Mouse (Mus musculus) fibroblast of lung, adult 2 months (primary cell): ENCODE measurements around the gene Pitpnm2.

Experiments used
- DNase-seq: peaks from one replicate; pipeline ENCODE4 v3.0.0-alpha.2; 2011; ENCODE audit warnings: low read depth

The Pitpnm2 gene

DNA sequence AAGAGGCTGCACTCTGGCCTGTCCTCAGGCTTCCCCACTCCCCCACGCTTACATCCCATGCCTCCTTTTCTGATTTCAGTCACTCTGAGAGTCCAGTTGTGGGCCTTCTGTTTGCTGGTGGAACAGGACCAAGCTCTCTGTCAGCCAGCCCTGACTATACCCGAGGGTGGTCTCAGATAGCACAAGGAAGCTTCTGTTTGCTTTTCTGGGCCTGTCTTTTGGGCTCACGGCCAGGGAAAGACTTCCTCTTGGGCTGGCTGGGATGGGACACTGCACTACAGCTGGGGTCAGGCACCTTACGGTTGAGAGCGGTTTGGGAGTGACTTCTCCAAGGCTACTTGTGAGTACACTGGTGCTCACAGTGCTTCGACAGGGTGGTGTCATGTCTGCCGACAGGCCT lies 111.5 kb downstream of the Pitpnm2 start:
- no peak for DNase-seq

DNA sequence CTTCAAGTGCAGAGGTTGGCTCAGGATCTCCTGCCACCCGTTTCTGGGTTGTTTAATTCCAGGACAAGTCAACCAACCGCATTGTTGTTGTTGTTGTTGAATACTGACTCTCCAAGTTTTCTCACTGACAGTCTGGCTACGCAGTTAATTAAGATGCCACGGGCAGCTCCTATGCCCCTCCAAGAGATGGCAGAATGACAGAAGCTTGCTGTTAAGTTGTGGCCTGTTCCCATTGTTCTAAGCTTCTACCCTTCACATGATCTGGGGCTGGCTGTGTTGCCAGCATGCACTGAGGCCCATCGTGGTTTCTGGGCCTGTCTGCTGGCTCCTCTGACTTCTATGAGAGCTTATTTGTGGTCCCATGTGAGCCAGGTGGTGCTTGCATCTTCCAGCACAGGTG lies 115.3 kb downstream of the Pitpnm2 start:
- no peak for DNase-seq

GRCm38 (mm10) chr5:124125093-124125492 lies 124.5 kb downstream of the Pitpnm2 start:
- no peak for DNase-seq

- no peak for DNase-seq
These were observed 127.2 kb downstream of the Pitpnm2 start for GRCm38 (mm10) chr5:124122357-124122756.

DNA sequence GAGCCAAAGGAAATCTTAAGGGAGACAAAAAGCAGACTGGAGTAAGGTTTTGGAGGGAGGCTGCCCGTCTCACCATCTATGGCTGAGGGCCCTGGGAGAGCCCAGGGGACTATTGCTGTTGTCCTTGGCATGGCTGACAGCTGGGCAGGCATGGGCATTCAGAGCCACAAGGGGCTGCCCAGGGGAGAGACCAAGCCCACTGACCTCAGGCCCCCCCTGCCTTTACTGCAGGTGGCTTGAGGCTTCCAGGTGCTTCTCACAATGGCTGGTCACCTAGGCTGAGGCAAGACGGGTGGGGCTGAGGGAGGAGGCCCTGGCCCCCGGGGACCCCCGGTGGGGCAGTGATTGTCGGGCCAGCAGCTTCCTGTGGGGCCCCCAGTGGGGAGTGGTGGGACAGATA lies 130.4 kb downstream of the Pitpnm2 start:
- DNase-seq = no peak

DNA sequence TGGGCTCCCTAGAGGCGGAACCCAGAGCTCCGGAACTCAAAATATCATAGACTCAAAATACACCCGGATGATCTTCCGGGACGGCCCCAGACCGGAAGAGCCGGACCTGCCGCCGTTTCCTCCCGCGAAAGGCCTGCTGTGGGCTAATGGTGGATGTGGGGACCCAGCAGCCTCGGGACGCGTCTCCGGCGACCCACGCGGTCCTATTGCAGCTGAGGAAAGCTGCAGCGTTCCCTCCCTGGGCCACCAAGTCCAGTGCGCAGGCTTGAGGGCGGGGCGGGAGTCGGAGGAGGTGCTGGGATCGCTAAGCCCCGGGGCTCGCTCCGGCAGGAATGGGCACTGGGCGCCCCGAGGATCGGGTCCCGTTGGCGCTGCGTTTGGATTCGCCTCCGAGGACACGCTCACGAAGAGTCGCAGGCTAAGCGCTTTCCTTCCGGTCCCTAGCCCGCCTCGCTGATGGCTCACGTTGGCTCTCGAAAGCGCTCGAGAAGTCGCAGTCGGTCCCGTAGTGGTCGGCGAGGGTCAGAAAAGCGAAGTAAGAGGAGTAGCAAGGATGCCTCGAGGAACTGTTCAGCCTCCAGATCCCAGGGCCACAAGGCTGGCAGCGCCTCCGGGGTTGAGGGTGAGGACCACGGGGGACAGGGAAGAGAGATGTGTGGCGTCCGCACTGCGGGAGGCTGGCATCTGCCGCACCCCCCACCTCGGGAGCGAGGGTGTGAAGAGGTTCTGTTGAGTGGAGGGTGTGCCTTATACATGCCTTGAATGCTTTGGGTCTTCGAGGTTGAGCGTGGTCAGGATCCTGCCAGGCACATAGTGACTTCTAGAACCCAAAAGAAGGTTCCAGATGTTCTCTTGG lies 133.3 kb downstream of the Pitpnm2 start, which contains the start of gene Arl6ip4:
Gene Arl6ip4, plus strand, starts transcription at position 100 of the 856 bp plus-strand sequence.
- DNase-seq = no peak

DNA sequence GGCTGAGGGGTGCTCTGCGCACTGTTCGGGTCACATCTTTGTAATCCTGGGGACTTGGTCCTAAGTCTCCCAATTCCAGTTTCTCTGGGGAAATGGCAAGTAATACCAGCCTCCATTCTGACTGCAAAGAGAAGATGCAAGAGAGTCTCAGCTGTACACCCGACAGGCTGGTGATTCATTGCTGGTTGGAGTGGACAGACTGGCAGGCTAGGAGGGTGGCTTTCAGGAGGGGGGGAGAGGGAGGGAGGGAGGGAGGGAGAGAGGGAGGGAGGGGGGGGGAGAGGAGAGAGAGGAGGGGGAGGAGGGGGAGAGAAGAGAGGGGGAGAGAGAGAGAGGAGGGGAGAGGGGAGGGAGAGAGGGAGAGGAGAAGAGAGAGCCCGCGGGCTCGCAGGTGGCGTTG lies 134.0 kb downstream of the Pitpnm2 start:
- DNase-seq = no peak

GRCm38 (mm10) chr5:124114276-124115025 lies 135.1 kb downstream of the Pitpnm2 start:
- no peak for DNase-seq

- no peak for DNase-seq
These were observed 136.5 kb downstream of the Pitpnm2 start for GRCm38 (mm10) chr5:124113030-124113429.

- no peak for DNase-seq
These were observed 137.0 kb downstream of the Pitpnm2 start for GRCm38 (mm10) chr5:124112531-124112930.

DNA sequence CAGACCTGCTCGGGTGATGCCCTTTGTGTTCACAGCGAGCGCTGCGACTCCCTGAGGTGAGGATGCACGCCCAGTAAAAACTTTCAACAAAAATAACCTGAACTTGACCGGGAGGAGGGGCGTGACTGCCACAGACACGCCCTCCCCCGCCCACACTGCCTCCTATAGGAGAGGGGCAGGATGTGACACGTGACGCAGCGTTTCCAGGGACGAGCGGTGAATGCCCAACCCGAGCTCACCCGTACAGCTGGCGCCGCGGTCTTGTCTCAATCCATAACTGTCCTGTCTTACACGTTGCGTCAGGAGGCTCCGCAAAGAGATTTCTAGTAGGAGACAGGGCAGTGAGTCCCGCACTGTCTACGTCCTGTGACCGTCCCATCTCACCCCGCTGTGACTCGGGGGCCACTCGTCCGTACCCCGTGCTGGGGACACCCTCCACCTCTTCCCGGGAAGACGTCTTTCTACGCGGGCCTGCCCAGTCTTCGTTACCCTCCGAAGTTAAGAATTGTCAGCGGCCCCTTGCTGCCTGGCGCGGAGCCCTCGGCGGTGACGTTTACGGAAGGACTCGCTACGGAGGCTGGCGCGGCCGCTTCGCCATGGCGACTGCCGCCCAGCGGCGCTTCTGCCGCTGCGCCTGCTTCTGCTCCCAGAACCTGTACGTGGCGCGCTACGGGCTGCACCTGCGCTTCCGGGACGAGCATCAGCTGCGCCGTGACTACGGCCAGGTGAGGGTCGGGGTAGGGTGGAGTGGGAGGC lies 137.6 kb downstream of the Pitpnm2 start, which contains the start of gene Ogfod2:
Gene Ogfod2, plus strand, starts transcription at position 556 of the 756 bp plus-strand sequence.
- DNase-seq = peak; percentile 96

GRCm38 (mm10) chr5:124111077-124111741 lies 138.4 kb downstream of the Pitpnm2 start:
- DNase-seq = no peak

GRCm38 (mm10) chr5:124103552-124103951 lies 146.0 kb downstream of the Pitpnm2 start:
- no peak for DNase-seq

- DNase-seq = no peak
These were observed 146.5 kb downstream of the Pitpnm2 start for GRCm38 (mm10) chr5:124103020-124103419.

DNA sequence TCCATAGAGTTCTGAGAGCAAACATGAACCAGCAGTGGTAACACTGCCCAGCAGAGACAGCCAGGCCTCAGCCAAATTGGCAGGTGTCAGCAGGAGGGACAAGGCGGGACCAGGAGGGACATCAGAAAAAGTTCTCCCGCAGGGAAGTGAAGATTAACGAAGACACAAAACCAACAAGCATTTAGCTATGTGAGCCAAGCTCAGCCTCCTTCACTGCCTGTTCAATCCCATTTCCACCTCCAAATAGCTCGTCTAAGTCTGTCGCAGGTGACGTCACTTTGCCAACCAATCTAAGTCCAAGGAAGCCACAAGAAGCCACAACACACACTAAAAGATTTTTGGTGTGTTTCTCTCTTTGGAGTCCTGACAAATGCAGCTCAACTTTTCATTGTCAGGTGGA lies 147.2 kb downstream of the Pitpnm2 start:
- no peak for DNase-seq

- DNase-seq = no peak
These were observed 149.2 kb downstream of the Pitpnm2 start for GRCm38 (mm10) chr5:124100128-124101044.

DNA sequence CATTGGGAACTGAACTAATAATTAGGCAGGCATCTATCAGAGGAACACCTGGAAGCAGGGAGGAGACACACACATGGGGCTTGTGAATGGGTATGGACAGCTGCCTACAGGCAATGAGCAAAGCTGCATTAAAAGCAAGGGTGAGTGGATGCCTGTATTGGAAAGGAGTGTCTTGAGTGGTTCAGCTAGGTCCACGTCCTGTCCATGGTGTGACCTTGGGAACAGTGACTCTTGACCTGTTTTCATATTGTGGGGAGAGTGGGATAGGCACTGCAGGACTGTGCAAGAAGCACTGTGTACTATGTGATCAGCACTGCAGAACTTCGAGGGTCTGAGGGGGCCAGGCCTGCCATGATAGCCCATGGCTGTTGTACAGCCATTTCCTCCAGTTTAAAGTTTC lies 150.6 kb downstream of the Pitpnm2 start:
- DNase-seq = no peak

GRCm38 (mm10) chr5:124095596-124096232 lies 153.8 kb downstream of the Pitpnm2 start, which contains the start of gene Abcb9:
TSS of gene Abcb9 (minus strand) at chr5:124095798.
- DNase-seq = peak; percentile 88

DNA sequence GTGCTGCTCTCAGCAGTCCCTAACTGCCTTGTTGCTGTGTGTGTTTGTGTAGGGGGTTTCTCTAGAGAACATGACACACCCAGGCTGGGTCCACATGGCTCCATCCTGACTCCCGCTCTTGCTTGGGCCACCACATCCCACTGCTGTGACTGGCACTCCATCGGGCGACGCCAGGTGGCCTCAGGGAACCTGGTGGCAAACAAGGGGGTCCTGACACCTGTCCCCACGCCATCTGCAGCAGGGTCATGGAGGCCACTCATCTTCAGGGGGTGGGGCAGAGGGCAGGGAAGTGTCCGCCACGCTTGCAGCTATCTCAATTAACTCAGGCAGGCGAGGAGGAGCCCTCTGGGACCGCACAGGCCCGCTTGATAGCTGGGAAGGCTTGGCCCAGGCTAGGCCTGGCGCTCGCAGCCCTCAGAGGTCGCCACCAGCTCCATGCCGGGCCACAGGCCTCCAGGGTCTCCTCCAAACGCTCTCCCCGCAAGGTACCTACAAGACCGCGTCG lies 154.4 kb downstream of the Pitpnm2 start:
- no peak for DNase-seq
